Mouse (Mus musculus): ENCODE results near the gene Cit.

Gene Cit

DNA sequence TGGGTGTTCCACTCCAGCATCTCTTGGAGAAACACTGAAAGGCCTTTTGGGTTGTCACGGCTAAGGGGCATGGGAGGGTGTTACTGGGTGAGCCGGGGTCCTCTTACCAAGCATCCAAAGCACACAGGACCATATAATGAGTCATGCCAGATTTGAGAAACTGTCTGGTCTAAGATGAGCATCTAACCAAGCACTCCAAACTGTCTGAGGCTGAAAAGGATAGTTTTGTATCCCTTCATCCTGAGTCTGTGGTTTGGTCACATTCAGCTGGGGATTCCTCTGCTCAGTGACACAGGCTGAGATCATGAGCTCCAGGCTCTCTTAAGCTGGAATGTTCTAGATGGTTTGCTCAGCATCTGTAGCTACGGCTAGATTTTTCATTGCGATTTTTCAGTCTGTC lies 7.4 kb downstream of the Cit start:
- no peak for DNase-seq

DNA sequence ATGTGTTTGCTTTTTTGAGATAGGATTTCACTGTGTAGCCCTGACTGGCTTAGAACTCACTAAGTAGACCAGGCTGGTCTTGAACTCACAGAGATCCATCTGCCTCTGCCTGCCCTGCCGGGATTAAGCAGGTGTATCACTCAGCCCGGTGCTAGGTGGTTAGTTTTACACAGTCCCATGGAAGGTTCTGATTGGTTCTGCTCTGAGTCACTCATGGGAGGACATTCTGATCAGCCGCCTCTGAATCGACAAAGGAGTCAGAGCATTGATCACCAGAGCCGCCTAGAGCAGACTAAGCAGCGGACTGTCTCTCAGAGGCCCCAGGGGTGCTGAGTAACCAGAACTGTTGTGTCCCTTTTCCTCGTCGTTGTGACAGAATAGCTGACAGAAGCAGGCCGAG lies 8.6 kb downstream of the Cit start:
- no peak for DNase-seq

DNA sequence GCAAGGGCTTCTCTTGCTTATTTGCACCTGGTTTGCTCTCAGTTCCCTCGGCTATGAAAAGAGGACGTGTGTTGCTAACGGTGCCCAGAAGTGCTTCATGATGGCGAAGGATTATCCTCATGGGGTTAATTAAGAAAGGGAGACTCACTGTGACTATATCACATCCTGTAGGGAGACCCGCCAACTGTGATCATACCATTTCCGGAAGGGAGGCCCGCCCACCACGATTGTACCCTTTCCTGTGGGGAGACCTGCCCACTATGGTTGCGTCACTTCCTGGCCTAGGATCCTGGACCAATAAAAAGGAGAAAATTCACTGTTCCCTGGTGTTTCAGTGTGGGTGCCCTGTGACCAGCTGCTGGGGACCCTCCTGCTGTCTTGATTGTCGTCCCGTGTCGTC lies 9.3 kb downstream of the Cit start:
- no peak for DNase-seq

DNA sequence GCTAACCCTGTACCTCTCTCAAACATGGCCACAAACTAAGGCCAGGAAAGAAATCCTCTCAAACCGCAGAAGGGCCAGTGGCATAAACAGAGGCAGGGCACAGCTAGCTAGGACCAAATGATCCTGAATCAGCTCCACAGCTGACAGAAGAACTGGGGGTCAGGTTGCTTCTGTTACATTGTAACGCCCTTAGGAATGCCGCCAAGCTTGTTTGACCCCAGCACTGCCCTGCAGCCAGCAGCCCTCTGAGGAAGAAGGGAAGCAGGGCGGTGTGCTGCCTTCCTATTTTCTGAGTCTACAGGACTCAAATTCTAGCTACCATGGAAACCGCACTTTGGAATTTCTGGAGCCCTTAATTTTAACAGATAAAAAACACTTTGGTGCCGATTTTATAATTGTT lies 13.6 kb downstream of the Cit start:
- no peak for DNase-seq

DNA sequence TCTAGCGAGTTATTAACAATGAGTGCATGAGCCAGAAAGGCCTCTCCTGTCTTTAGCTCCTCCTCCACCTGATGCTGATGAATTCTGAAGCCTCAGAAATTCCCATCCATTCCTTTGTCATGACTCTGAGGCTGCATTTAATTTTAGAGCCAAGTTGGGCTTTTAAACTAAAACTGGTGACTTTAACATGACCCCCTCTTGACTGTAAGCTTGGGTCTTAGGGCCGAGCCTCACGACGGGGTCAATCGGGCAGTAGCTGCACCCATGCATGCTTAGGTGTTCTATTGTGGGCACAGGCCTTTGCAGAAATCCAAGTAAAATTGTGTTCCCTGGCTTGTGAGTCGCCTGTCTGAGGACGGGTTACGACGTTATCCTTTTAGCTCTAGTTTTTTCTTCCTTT lies 14.4 kb downstream of the Cit start:
- no peak for DNase-seq

DNA sequence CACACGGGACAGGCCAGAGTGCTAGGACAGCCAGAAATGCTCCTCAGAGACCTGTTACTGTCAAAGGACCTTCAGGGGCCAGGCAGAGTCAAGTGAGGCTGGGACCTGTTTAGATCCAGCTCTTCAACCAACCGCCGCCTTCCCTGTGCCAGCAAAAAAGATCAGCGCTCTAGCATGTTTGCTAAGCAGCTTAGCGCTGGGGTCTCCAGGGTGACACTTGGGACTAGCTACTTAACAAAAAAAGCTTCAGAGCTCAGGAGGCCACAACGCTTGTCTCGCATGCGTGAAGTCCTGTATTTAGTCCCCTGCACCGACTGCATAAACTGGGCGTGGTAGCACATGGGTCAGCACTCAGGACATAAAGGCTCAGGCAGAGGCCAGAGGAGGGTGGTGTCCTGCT lies 16.9 kb downstream of the Cit start:
- no peak for DNase-seq

DNA sequence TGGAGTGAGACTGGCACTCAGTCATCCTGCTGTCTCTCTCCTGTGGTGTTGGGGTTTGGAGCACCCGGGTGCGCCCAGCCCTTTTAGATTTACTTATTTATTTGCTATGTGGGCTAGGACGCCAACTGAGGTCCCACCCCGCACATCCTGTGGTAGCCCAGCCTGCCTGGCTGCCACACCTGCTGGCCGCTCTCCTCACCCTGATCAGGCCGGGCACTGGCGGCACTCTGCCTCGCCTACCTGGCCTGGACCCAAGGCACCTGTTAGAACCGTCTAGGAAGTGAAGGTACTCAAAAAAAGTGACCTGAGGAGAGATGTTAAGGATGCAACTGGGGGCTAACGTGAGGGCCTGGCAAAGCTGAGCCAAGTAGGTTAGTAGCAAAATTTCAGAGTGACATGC lies 17.4 kb downstream of the Cit start:
- DNase-seq = no peak

DNA sequence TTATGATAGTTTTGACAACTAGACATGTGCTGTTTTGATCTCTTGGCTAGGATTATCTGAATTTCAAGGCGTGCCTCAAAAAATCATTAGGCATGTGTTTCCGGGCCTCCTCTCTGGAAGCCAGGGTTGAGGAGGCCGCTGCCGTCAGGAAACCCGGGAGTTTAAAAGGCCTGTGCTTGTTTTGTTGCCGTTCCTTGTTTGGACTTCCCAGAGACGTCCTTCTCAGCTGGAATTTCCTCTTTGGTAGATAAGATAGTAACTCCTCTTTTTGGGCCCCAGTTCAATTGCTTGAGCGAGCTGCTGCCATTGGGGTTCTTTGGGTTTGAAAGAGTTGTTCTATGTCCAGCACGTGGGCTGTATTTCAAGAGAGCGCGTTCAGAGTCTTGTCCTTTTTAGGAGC lies 21.2 kb downstream of the Cit start:
- DNase-seq = no peak

DNA sequence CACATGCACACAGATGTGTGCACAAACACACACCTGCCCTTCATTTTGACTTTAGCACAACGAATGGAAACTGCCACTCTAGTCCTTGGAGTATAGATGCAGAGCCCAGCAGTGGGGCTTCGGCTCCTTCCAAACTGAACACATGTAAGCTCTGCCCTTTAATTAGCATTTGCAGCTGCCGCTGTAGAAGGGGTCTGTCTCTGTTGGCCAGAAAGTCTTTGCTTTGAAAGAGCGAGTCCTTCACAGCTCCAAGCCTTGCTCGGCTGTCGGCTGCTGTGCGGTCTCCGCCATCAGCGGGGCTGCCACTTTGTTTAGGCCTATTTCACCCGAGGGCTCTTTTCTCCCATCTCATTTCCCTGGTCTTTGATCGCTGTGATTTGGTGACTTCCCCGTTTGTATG lies 23.5 kb downstream of the Cit start:
- DNase-seq = no peak

DNA sequence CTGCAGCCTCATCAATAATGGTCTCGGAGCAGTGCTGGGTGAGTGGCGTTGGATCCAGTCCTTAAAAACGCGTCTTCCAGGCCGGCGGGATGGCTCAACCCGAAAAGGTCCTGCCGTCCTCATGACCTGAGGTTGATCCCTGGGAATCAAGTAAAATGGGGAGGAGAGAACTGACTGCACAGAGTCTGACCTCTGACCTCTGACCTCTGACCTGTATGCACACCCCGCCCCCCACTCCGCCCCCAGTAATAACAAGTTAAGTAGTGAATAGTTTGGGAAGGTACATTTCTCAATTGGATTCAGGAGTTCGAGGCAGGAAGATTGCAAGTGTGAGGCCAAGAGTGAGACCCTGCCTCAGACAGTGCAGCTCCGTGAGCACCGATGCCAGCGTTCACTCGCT lies 24.1 kb downstream of the Cit start:
- no peak for DNase-seq

DNA sequence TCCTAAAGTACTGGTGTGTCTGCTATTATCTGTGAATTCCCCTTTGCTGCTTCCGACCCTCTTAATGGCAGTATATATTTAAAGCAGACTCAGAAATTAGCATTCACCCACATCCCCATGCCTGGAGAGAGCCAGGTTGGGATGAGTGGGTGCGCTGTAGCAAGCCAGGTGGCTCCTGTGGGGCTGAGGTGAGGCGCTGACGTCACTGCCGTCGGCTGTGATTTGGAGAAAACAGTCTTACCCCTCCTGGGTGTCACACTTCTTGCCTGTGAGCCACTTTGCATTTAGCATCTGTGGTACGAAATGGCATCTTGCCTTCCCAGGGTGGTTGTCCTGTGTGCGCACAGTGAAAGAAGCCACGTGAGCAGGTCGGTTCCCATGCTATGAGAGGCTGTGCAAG lies 26.1 kb downstream of the Cit start:
- no peak for DNase-seq

DNA sequence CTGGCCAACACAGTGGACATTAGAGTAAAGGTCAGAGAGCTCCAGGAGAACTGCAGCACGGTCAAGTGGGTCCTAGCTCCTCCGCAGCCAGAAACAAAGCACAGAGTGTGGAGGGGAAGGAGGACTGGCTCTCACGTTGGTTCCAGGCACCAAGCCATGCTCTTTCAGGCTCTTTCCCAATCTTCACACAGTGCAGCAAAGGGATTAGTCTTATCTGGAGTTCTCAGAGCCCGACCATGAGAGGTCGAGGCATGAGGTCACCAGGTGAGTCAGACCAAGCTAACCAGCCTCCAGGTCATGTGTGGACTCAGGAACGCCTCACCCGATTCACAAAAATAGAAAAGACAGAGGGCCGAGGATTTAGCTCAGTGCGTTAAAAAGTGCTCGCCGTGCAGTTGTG lies 27.0 kb downstream of the Cit start:
- no peak for DNase-seq

DNA sequence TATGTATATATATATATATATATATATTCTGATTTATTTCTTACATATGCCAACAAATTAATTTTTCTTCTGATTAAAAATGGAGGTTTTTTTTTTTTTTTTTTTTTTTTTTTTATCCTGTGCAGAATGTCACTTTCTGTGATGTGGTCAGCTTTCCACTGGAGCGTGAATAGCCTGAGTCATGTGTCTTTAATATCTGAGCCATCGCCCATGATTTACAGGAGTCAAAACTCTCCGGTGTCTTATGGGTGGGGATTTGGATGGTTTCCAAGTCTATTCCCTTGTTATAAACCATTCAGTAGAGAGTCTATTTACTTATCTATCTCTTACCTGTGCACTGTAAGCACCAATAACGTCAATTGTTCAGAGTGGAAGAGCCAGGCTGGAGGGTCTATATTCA lies 27.9 kb downstream of the Cit start:
- DNase-seq = no peak

DNA sequence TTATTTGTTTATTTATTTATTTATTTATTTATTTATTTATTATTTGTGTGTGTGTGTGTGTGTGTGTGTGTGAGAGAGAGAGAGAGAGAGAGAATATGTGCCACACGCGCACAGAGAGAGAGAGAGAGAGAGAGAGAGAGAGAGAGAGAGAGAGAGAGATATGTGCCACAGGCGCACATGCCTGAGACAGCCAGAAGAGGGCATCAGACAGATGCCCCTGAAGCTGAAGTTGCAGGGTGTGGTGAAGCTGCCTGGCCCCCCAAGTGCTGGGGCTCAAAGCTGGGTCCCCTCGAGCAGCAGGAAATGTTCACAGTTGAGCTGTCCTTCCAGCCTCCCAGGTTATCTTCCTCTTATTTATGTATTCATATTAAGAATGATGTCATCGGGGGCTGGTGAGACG lies 32.3 kb downstream of the Cit start:
- no peak for DNase-seq

DNA sequence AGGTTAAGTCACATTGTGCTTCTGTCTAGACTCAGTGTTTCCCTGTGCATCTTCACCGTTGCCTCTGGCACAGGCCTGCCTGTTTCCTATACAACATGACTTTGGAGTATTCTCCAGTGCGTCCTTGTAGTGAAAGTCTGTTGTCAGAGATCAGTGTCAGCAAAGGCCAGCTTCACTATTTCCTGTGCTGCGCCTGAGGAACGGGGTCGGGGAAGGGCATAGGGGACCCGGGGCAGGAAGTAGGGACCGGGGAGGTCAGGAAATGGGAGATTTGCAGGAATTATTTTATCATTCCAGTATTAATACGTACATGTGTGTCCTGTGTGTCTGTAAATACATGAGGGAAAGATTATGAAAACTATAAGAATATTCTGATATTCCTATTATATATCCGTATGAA lies 37.1 kb downstream of the Cit start:
- no peak for DNase-seq

DNA sequence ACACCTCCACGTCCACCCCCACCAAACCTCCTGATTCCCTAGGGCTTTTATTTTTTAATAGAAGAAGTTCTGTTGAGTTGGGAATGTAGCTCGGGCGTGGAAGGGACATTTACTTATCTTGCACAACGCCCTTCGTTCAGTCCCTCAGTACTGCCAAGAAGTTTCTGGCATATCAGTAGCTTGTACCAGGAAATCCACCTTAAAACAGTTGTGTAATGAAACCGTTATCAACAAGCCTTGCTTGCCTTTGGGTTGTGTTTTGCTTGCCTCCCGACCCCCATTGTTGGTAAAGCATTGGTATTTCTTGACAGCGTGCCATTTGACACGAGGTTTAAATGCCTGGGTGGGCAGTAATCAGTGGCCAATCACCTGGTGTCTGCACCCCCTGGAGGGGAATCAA lies 39.4 kb downstream of the Cit start:
- DNase-seq = no peak

DNA sequence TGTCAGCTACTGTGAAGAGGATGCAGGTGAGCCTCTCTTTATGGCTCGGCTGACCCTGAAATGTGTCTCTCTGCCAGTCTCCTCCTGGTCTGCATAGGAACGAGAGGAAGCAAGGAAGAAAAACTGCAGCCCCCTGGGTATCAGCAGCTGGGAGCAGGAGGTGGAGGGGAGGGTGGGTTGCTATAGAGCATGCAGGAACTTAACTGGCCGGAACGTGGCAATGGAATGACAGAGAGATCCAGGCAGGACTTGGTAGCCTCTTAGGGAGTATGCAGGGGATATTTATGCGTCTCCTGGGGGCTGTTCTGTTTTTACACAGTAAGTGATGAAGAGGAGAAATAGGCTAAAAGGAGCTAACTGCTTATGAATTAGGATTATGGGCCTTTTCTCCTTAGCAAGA lies 48.7 kb downstream of the Cit start:
- DNase-seq = no peak

DNA sequence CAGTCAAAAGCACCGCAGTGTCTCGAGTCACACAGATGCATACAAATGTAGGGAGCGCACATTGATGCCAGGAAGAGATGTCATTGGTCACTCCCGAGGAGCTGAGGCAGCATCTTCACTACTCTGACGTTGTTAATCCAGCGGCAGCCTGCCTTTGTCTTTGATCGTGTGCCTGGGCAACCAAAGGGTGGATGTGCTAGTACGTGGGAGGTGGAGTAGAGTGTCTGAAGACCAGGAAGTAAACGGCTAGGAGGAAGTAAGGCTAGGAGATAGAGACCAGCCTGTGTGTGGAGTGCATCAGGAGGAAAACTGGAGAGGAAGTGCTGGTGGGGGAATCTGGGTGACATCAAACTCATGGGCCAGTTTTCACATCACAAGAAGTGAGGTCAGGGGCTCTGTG lies 52.0 kb downstream of the Cit start:
- no peak for DNase-seq

DNA sequence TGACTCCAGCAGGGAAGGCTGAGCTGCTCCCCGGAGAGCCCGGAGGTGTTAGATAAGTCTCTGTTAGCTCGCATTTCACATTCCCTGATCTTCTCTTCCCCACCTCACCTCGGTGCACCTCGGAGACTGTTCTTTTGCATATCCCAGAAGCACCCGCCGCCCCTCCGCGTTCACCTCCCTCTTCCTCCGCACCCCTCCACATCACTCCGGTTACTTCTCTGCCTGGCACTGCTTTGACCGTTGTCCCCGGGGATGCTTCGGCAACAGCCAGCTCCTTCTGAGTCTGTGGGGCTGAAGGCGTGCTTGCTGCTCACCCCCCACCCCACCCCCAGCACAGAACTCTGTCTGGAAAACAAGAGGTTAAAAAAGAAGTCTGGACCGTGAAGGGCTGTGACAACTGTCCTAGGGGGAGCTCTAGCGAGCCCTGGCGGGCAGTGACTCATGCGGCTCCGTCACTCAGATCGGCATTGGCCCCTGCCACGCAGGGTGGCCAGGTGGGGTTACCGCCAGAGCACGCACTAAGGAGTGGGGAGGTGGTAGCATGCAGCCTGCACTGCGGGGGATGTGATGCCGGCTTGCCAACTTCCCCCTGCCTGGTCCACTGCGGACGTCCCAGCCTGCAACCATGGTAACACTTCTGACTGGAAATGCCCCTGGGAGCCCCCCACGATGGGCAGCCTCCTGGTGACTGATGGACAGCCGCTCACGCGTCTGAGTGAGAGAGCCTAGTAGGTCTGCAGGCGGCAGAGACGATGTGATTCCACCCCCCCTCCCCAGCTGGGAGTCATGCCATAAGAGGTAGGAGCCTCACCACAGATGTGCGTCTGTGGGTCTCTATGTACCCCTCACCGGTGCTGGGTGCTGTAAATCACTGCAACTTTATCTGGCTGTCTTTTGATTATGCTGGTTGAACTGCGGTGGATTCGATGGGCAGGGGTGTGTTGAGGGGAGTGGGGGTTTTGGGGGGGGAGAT lies 62.2 kb downstream of the Cit start:
- DNase-seq = no peak

DNA sequence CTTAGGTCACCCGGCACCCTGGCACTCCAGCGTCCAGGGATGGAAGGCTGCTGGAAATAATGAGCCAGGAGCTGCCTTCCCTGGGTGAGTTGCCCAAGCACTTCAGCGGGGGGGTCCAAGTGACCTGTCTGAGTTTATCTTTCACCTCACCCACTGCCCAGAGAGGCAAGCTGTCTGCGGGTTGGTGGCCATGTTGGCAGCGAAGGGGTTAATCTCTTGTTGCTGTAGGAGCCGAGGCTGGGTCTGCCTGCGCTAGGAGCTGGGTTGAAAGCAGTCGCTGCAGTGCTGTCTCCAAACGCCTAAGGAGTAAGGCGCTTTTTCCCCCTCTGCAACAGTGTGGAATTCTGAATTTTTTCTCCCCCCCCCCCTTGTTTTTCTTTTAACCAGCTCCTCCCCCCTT lies 63.2 kb downstream of the Cit start:
- DNase-seq = no peak

DNA sequence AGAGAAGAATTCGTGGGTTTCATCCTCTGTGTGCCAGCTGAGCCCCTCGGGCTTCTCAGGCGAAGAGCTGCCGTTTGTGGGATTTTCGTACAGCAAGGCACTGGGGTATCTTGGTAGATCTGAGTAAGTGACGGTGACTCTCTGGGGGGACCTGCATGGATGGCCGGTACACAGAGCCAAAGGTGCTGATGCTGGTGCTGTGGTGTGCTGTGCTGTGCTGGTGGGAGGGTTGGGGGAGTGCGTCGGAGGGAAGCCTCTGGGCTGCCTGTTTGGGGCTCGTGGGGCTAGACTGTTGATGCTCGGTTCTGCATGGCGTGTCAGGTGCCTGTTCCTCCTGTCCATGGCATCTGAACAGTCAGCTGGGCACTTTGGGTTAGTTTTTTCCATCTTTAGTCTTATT lies 63.6 kb downstream of the Cit start:
- no peak for DNase-seq

DNA sequence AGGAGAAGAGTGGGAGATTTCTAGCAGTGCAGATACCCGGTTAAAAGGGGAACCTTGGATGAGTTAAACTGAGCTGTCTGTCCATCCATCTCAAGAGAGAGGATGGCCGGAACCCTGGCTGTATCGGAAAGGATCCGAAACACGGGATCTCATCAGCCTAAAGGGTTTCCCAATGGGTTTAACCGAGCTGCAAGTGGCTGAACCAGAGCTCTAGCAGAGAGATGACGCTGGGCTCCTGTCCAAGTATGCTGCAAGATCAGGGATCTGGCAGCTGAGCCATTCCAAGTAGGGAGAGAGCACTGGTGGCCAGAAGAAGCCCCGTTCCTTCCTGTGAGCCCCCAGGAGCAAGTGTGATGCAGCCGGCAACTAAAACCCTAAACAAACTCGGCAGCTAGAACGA lies 64.0 kb downstream of the Cit start:
- DNase-seq = no peak

DNA sequence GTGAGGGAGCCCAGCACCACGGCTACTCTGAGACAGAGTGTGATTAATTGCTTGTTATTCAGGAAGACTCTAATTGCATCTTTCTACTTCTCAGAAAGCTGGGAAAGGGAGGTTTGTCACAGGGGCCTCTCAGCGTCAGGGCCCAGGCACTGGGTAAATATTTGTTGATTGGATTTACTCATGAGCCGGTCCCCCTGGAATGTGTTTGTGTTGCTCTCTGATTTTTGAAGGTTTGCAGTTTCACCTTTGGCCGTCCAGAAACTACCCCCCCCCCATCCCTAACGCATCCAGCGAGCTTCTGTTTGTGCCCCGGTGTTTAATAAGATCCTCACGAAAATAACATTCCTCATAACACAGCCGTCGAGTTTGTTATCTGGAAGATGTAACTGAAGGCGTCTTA lies 65.4 kb downstream of the Cit start:
- DNase-seq = no peak

DNA sequence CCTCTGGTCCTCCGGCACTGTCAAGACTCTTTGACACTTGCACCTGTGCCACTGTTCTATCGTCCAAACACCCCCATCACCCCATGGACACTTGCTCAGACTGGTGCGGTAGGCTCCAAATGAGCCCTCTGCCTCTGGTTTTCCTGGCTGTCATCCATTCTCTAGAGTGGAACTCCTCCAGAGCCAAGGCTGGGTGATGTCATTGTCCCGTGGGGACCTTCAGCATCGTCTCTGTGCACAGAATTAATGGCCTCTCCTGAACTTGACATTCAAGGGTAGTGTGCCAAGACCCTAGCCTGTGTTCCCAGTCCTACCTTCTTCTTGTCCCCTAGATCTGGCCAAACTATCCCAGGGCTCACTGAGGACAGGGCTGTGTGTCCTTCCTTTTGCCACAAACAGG lies 70.4 kb downstream of the Cit start:
- no peak for DNase-seq

DNA sequence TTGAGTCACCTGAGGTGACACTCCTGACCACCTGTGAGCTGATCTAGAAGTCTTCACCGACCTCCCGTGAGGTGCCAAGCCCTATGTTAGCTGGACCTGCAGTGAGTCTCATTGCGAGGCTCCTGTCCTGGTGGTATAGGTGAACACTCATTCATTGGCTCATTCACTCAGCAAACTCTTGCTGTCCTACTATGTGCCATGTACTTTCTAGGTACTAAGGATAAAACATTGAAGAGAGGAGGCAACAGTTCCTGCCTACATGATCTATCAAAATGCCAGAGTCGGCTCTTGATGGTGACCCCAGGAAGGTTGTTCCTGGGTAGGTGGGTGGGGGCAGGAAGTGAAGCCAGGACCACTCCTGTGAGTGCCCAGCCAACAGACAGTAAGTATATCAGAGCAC lies 72.9 kb downstream of the Cit start:
- no peak for DNase-seq

All from spleen, adult 18-20 months (tissue).